Mouse (Mus musculus) stomach, embryonic 15.5 days (tissue): ENCODE measurements around the gene Atg7. TPM values are rescaled to one million over a fixed set of nuclear protein-coding genes. Genes with fewer than 3 reads are reported as not detected.

Experiments used
- ATAC-seq: fragments of 200-750 bp; cut with Nextera tagmentation; 2 replicates; pipeline ENCODE4 v1.8.0; 2017; ENCODE audit warnings: low read depth, moderate number of reproducible peaks, moderate TSS enrichment; ENCODE audit not compliant: insufficient read depth, low FRiP score
- H3K27ac ChIP-seq: fragments of 300-500 bp; sonication (generic); 2 replicates; pipeline ENCODE4 v1.5.1; 2015; ENCODE audit warnings: mild to moderate bottlenecking, inconsistent platforms
- H3K27me3 ChIP-seq: fragments of 300-500 bp; sonication (generic); replicated peaks from 2 replicates; pipeline ENCODE4 v1.6.1; 2015; ENCODE audit warnings: inconsistent platforms
- H3K36me3 ChIP-seq: fragments of 300-500 bp; sonication (generic); 2 replicates; pipeline ENCODE4 v1.6.1; 2015; ENCODE audit warnings: inconsistent platforms
- H3K4me1 ChIP-seq: fragments of 300-500 bp; sonication (generic); 2 replicates; pipeline ENCODE4 v1.6.1; 2015; ENCODE audit warnings: inconsistent platforms
- H3K4me2 ChIP-seq: fragments of 300-500 bp; sonication (generic); 2 replicates; pipeline ENCODE4 v1.6.1; 2015; ENCODE audit warnings: mild to moderate bottlenecking, inconsistent platforms
- H3K4me3 ChIP-seq: fragments of 300-500 bp; sonication (generic); replicated peaks from 2 replicates; pipeline ENCODE4 v1.5.1; 2015; ENCODE audit warnings: inconsistent platforms
- H3K9ac ChIP-seq: fragments of 300-500 bp; sonication (generic); 2 replicates; pipeline ENCODE4 v1.6.1; 2015; ENCODE audit warnings: inconsistent platforms
- H3K9me3 ChIP-seq: fragments of 300-500 bp; sonication (generic); 2 replicates; pipeline ENCODE4 v1.6.1; 2016; ENCODE audit warnings: inconsistent platforms
- WGBS: fragments of 180-500 bp; shearing (Covaris S2); methylation state at CpG from one replicate; pipeline ENCODE4 v1.1.7; 2015; 5-methylcytosine and 5-hydroxymethylcytosine counted together
- polyA plus RNA-seq: library from polyadenylated mRNA; unstranded; fragments of >200 nt; fragmentation: Nextera tagmentation; extraction: Ambion mirVana; gene quantifications from 2 replicates; pipeline ENCODE4 v1.2.1, GENCODE M21; 2015

The Atg7 gene
- polyA plus RNA-seq, 1 experiment from 2014 or later, result 18.4 TPM

GRCm38 (mm10) chr6:114659278-114659991, 16.5 kb downstream of the Atg7 start:
- 55% methylated on average over 4 of the region's 4 CpGs for WGBS
- Histone ChIP-seq H3K4me2 (no peak overlapping the region), H3K27me3 (no peaks in the 10 kb centered on the region), H3K4me1 (0 out of 2 replicates have a peak, but pooled peaks cover 2% of the 10 kb centered on the region), H3K36me3 (no peaks in the 10 kb centered on the region), H3K4me3 (no peak overlapping the region), H3K27ac (no peak overlapping the region), H3K9ac (no peak overlapping the region), H3K9me3 (no peaks in the 10 kb centered on the region)
- peak; percentile 83; the same call in 1 of the 2 replicates for ATAC-seq

GRCm38 (mm10) chr6:114659992-114660800, 17.3 kb downstream of the Atg7 start:
- H3K9ac ChIP-seq, result no peak overlapping the region
- H3K27me3 ChIP-seq, result no peaks in the 10 kb centered on the region
- H3K27ac ChIP-seq, result no peak overlapping the region
- no peak overlapping the region for H3K4me3 ChIP-seq
- no peaks in the 10 kb centered on the region for H3K9me3 ChIP-seq
- no peaks in the 10 kb centered on the region for H3K36me3 ChIP-seq
- peak; percentile 87 for ATAC-seq
- no peak overlapping the region for H3K4me2 ChIP-seq
- 0 out of 2 replicates have a peak, but pooled peaks cover 2% of the 10 kb centered on the region for H3K4me1 ChIP-seq
- 39% methylated on average over 5 of the region's 5 CpGs for WGBS

GRCm38 (mm10) chr6:114663707-114664106, 20.8 kb downstream of the Atg7 start:
- Histone ChIP-seq H3K27ac (no peak overlapping the region), H3K9ac (no peak overlapping the region), H3K4me2 (no peak overlapping the region), H3K9me3 (no peaks in the 10 kb centered on the region), H3K4me3 (no peak overlapping the region), H3K36me3 (no peaks in the 10 kb centered on the region), H3K4me1 (0 out of 2 replicates have a peak, but pooled peaks cover 2% of the 10 kb centered on the region), H3K27me3 (no peaks in the 10 kb centered on the region)
- no peak for ATAC-seq
- 62% methylated on average over 2 of the region's 2 CpGs for WGBS

GRCm38 (mm10) chr6:114664716-114665115, 21.8 kb downstream of the Atg7 start:
- no peak overlapping the region for H3K9ac ChIP-seq
- no peaks in the 10 kb centered on the region for H3K27me3 ChIP-seq
- WGBS, result 88% methylated on average over 2 of the region's 2 CpGs
- H3K9me3 ChIP-seq, result no peaks in the 10 kb centered on the region
- H3K4me1 ChIP-seq, result 0 out of 2 replicates have a peak, but pooled peaks cover 2% of the 10 kb centered on the region
- no peak for ATAC-seq
- H3K27ac ChIP-seq, result no peak overlapping the region
- H3K36me3 ChIP-seq, result no peaks in the 10 kb centered on the region
- H3K4me2 ChIP-seq, result no peak overlapping the region
- no peak overlapping the region for H3K4me3 ChIP-seq

- H3K4me2 ChIP-seq, result no peak overlapping the region
- H3K9ac ChIP-seq, result no peak overlapping the region
- no peak overlapping the region for H3K4me3 ChIP-seq
- H3K9me3 ChIP-seq, result no peaks in the 10 kb centered on the region
- 87% methylated on average over 6 of the region's 6 CpGs for WGBS
- no peaks in the 10 kb centered on the region for H3K36me3 ChIP-seq
- ATAC-seq, result no peak
- 0 out of 2 replicates have a peak, but pooled peaks cover 2% of the 10 kb centered on the region for H3K4me1 ChIP-seq
- H3K27me3 ChIP-seq, result no peaks in the 10 kb centered on the region
- H3K27ac ChIP-seq, result no peak overlapping the region
These were observed 24.6 kb downstream of the Atg7 start for GRCm38 (mm10) chr6:114667518-114667917.

- Histone ChIP-seq H3K27ac (no peak overlapping the region), H3K4me3 (no peak overlapping the region), H3K9ac (no peak overlapping the region), H3K9me3 (no peaks in the 10 kb centered on the region), H3K27me3 (no peaks in the 10 kb centered on the region), H3K4me2 (no peak overlapping the region), H3K4me1 (no peaks in the 10 kb centered on the region), H3K36me3 (0 out of 2 replicates have a peak, but pooled peaks cover 5% of the 10 kb centered on the region)
- no peak for ATAC-seq
These were observed 31.9 kb downstream of the Atg7 start for GRCm38 (mm10) chr6:114674771-114675170.

GRCm38 (mm10) chr6:114676091-114676490, 33.2 kb downstream of the Atg7 start:
- 57% methylated on average over 5 of the region's 5 CpGs for WGBS
- Histone ChIP-seq H3K4me3 (no peak overlapping the region), H3K4me1 (no peaks in the 10 kb centered on the region)

GRCm38 (mm10) chr6:114682092-114682711, 39.3 kb downstream of the Atg7 start:
- Histone ChIP-seq H3K36me3 (0 out of 2 replicates have a peak, but pooled peaks cover 5% of the 10 kb centered on the region), H3K9me3 (no peaks in the 10 kb centered on the region), H3K4me2 (no peak overlapping the region), H3K27me3 (no peaks in the 10 kb centered on the region), H3K4me3 (no peak overlapping the region), H3K27ac (no peak overlapping the region), H3K4me1 (no peaks in the 10 kb centered on the region), H3K9ac (no peak overlapping the region)
- ATAC-seq, result no peak
- 79% methylated on average over 9 of the region's 9 CpGs for WGBS

More at GRCm38 (mm10) chr6:114676091-114676490, 33.2 kb downstream of the Atg7 start:
- Histone ChIP-seq H3K4me2 (no peak overlapping the region), H3K9me3 (no peaks in the 10 kb centered on the region), H3K36me3 (0 out of 2 replicates have a peak, but pooled peaks cover 5% of the 10 kb centered on the region), H3K27me3 (no peaks in the 10 kb centered on the region), H3K27ac (no peak overlapping the region), H3K9ac (no peak overlapping the region)
- ATAC-seq, result no peak

GRCm38 (mm10) chr6:114683741-114684140, 40.8 kb downstream of the Atg7 start:
- no peak overlapping the region for H3K4me3 ChIP-seq
- no peak overlapping the region for H3K9ac ChIP-seq
- no peaks in the 10 kb centered on the region for H3K9me3 ChIP-seq
- no peaks in the 10 kb centered on the region for H3K4me1 ChIP-seq
- H3K4me2 ChIP-seq, result no peak overlapping the region
- no peak for ATAC-seq
- H3K27ac ChIP-seq, result no peak overlapping the region
- H3K27me3 ChIP-seq, result no peaks in the 10 kb centered on the region
- H3K36me3 ChIP-seq, result 0 out of 2 replicates have a peak, but pooled peaks cover under 1% of the 10 kb centered on the region
- WGBS, result 67% methylated on average over 1 of the region's 1 CpGs

- Histone ChIP-seq H3K4me3 (no peak overlapping the region), H3K9me3 (no peaks in the 10 kb centered on the region), H3K27ac (no peak overlapping the region), H3K4me1 (no peaks in the 10 kb centered on the region), H3K9ac (no peak overlapping the region), H3K27me3 (no peaks in the 10 kb centered on the region), H3K4me2 (no peak overlapping the region), H3K36me3 (0 out of 2 replicates have a peak, but pooled peaks cover 4% of the 10 kb centered on the region)
- 41% methylated on average over 3 of the region's 3 CpGs for WGBS
- ATAC-seq, result no peak
These were observed 41.5 kb downstream of the Atg7 start for GRCm38 (mm10) chr6:114684407-114684806.

- Histone ChIP-seq H3K36me3 (0 out of 2 replicates have a peak, but pooled peaks cover 4% of the 10 kb centered on the region), H3K27ac (no peak overlapping the region), H3K4me2 (no peak overlapping the region), H3K4me3 (no peak overlapping the region), H3K27me3 (no peaks in the 10 kb centered on the region), H3K9me3 (no peaks in the 10 kb centered on the region), H3K4me1 (no peaks in the 10 kb centered on the region), H3K9ac (no peak overlapping the region)
- ATAC-seq, result no peak
- 66% methylated on average over 1 of the region's 1 CpGs for WGBS
These were observed 42.5 kb downstream of the Atg7 start for GRCm38 (mm10) chr6:114685412-114685811.
